In genomic region chrX:168795859-168796848, GRCm38 (mm10) we compare ENCODE assay signal across 8 mouse cellular contexts. TPM values are rescaled to one million over a fixed set of nuclear protein-coding genes. Genes with fewer than 3 reads are reported as not detected.
DNase-seq lines count a peak whose midpoint lies in the region; ATAC-seq and TF ChIP-seq lines count a peak whose summit lies in the region.

No protein-coding gene starts in this region.

- no peak overlapping the region for H3K27ac ChIP-seq in hindbrain, embryonic 14.5 days
- H3K27ac ChIP-seq in liver, embryonic 14.5 days: no peak overlapping the region

- peaks cover 56% of the 10 kb centered on the region for H3K27me3 ChIP-seq in hindbrain, embryonic 14.5 days (ENCODE audit: control insufficient read depth, insufficient read depth, low read length)
- H3K27me3 ChIP-seq in liver, embryonic 14.5 days (ENCODE audit: control insufficient read depth, insufficient read depth, low read length): peaks cover 22% of the 10 kb centered on the region

- DNase-seq in frontal cortex, postnatal 14 days (ENCODE audit: low spot score in 2 of 2): no peak
- DNase-seq in adrenal gland, adult 2 months: peak; percentile 42
- DNase-seq in forelimb bud, embryonic 11.5 days (ENCODE audit: low read depth, low spot score): peak; percentile 18
- no peak for DNase-seq in hindbrain, embryonic 14.5 days (ENCODE audit: low spot score)
- no peak for DNase-seq in liver, embryonic 14.5 days (ENCODE audit: low read depth in 3 of 3, low spot score in 3 of 3)
- peak; percentile 32 for DNase-seq in retina, embryonic 14.5 days (ENCODE audit: low spot score)
- DNase-seq in spleen, adult 12 weeks (ENCODE audit: low spot score): no peak

- 22% methylated on average over 55 of the region's 55 CpGs for WGBS in hindbrain, embryonic 14.5 days
- 15% methylated on average over 55 of the region's 55 CpGs for WGBS in liver, embryonic 14.5 days (ENCODE audit: insufficient replicate concordance)

- H3K9ac ChIP-seq in hindbrain, embryonic 14.5 days: peak overlapping the region; percentile 24; the same call in 1 of the 2 replicates
- H3K9ac ChIP-seq in liver, embryonic 14.5 days (replicated peaks): no peak overlapping the region

- peak overlapping the region; percentile 42 for H3K4me3 ChIP-seq in hindbrain, embryonic 14.5 days (replicated peaks; ENCODE audit: low read length)
- peak overlapping the region; percentile 1 to 12; a peak in 2 of 4 replicates for H3K4me3 ChIP-seq in liver, embryonic 14.5 days (ENCODE audit: insufficient read depth in 1 of 2, low read depth in 2 of 2, low read length in 2 of 2)

- H3K4me2 ChIP-seq in hindbrain, embryonic 14.5 days (replicated peaks): peak overlapping the region; percentile 72
- peak overlapping the region; percentile 47 for H3K4me2 ChIP-seq in liver, embryonic 14.5 days (ENCODE audit: low read depth)

- peak; percentile 62; the same call in 1 of the 2 replicates for ATAC-seq in frontal cortex, adult (ENCODE audit: low TSS enrichment)
- ATAC-seq in hindbrain, embryonic 14.5 days (ENCODE audit: low FRiP score): peak; percentile 74
- no peak; the same call in 1 of the 2 replicates for ATAC-seq in liver, embryonic 14.5 days (ENCODE audit: insufficient read depth)

- TF ChIP-seq EP300 in liver, embryonic 14.5 days (IDR thresholded peaks at IDR 0.05; ENCODE audit: low read depth): no peak

- no peaks in the 10 kb centered on the region for H3K9me3 ChIP-seq in hindbrain, embryonic 14.5 days (ENCODE audit: control insufficient read depth, low read length)
- no peaks in the 10 kb centered on the region for H3K9me3 ChIP-seq in liver, embryonic 14.5 days (ENCODE audit: control insufficient read depth, low read length)

- no peak for TF ChIP-seq CTCF in liver, embryonic 14.5 days (IDR thresholded peaks at IDR 0.05; ENCODE audit: low read depth)

- no peaks in the 10 kb centered on the region for H3K36me3 ChIP-seq in hindbrain, embryonic 14.5 days (replicated peaks; ENCODE audit: control insufficient read depth, insufficient read depth)
- H3K36me3 ChIP-seq in liver, embryonic 14.5 days (replicated peaks; ENCODE audit: control insufficient read depth, insufficient read depth, low read depth): no peaks in the 10 kb centered on the region

- H3K4me1 ChIP-seq in hindbrain, embryonic 14.5 days (replicated peaks; ENCODE audit: control insufficient read depth, insufficient read depth, low read length): no peaks in the 10 kb centered on the region
- H3K4me1 ChIP-seq in liver, embryonic 14.5 days (replicated peaks; ENCODE audit: control insufficient read depth in 2 of 2, insufficient read depth in 2 of 2, low read length in 1 of 2): no peaks in the 10 kb centered on the region

RNA-seq across cellular contexts. Expression of gene Arhgap6, which starts 1.3 kb away (rescaled TPM):
- 1 to 10 TPM; 1.8 to 2.9 TPM for total RNA-seq in adrenal gland, adult 2 months (2021)
- polyA plus RNA-seq in adrenal gland, adult 2 months (2012; rRNA removed): 0.83 and 0.92 TPM in 2 replicates
- polyA plus RNA-seq in hindbrain, embryonic 14.5 days (2014; fragmentation: Nextera tagmentation; extraction: Ambion mirVana): 2.0 and 2.6 TPM in 2 replicates
- 0.90 and 1.2 TPM in 2 replicates for polyA plus RNA-seq in liver, embryonic 14.5 days (2012; rRNA removed)
- 2.3 and 2.7 TPM in 2 replicates for polyA plus RNA-seq in liver, embryonic 14.5 days (2014; fragmentation: Nextera tagmentation; extraction: Ambion mirVana)

Comparison
In these comparisons a context has a peak if more than half of its experiments do, and no peak if none do; other contexts are left out.
1. DNase-seq: peak in adrenal gland, adult 2 months (single experiment), forelimb bud, embryonic 11.5 days (single experiment) and retina, embryonic 14.5 days (single experiment); none in frontal cortex, postnatal 14 days (0 of 2), hindbrain, embryonic 14.5 days (single experiment), liver, embryonic 14.5 days (0 of 3) and spleen, adult 12 weeks (single experiment).